Mouse (Mus musculus) natural killer cell, adult 2 months (primary cell): Measurements from ENCODE around the gene Def6.
"Not testable (repeated sequence)": the region's sequence is repeated elsewhere in the genome, so short reads cannot be mapped to it uniquely, and the experiment has no call there.

Experiments
- DNase-seq, 2 experiments: peaks; one replicate each; pipeline ENCODE4 v3.0.0; 2022; ENCODE audit warnings: low spot score in 2 of 2

Gene Def6

DNA sequence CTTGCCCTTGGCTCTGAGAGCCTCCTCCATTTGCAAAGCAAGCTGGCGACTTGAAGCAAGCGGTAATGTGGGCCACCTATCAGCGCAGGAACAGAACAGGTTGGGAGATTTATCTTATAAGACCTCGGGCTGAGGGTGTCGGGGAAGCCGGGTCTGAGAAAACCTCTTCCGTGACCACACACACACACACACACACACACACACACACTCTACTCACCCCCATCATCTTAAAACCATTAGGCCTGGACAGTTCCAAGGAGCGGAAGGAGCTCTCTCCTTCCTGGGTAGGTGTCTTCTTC is 685 bp downstream of the Def6 start:
- no peak for DNase-seq

DNA sequence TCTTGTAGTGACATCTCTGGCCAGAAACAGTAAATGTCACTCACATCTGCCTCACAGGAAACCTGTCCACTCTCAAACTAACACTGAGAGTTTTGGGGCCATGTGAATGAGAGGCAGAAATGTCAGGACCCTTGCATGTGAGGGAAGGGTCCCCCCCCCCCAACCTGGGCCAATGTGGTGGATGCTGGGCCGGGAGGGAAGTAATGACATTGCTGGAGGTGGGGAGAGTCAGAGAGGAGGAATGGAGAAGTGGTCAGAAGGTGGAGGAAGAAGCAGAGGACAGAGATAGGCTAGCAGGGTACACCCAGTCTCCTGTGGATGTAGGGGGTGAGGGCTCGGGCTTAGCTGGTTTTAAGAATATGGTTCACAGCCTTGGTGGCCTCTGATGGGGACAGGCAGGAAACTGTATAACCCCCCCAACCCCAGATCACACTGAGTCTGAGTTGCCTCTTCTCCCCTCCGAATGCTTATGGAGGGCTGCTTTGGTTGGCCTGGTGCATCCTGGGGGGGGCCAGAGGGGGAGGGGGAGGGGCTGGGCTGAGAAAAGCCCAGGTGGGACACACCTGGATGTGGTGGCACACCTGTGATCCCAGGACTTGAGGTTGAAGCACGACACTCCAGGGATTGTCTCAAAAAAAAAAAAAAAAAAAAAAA is 2.0 kb downstream of the Def6 start:
- DNase-seq, result no peak

DNA sequence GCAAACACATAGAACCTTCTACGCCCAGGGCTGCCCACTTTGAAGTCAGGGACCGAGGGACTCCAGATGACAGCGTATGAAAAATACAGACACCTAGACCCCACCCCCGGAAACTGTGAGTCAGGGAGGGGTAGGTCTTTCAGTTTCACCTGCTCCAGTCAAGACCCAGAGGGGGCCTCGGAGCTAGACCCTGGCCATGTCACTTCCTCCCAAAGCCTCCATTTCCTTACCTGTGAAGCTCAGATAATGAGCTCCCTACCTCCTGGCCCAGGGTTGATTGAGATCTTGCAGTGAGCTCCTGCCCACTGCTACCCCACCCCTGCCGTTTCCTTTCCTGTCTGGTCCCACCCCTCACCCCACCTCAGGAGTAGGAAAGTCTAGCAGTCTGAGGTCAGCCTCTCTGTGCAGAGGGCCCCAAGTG is 4.4 kb downstream of the Def6 start:
- peak; percentile 89 to 91 for DNase-seq

DNA sequence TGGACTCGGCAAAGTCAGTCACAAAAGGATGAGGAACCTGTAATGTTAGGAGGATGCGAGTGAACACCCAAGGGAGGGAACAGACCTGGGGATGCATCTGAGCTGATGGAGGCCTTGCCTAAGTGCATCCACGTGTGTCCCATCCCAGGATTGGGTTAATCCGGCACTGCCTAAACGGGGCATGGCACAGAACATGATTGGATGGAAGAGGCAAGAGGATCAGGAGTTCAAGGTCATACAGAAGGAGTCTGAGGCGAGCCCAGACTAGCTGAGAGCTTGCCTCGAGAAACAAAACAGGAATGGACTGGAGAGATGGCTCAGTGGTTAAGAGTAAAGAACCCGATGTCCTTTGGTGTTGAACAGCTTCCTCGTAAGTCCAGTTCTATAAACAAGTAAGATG is 4.8 kb downstream of the Def6 start:
- no peak for DNase-seq

DNA sequence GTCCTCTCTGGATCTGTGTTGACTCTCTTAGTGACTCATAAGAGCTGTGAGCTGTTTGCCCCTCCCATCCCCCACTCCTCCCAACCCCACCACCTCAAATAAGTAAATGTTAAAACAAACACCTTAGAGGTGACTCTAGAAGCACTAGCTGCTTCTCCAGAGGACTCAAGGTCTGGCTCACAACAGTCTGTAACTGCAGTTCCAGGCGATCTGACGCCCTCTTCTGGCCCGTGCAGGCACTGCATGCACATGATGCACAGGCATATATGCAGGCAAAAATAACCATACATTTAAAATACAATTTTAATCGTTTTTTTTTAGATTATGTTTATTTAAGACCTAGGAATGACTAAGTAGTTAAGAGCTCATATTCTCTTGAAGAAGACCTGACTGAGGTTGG is 5.7 kb downstream of the Def6 start:
- peak; percentile 44 to 66 for DNase-seq

GRCm38 (mm10) chr17:28216791-28217190 is 9.2 kb downstream of the Def6 start:
- DNase-seq, result no peak

- peak; percentile 80 to 81 for DNase-seq
Measured at GRCm38 (mm10) chr17:28217721-28218649, 10.4 kb downstream of the Def6 start.

- not testable (repeated sequence) for DNase-seq
Measured at GRCm38 (mm10) chr17:28222463-28222862, 14.9 kb downstream of the Def6 start.

DNA sequence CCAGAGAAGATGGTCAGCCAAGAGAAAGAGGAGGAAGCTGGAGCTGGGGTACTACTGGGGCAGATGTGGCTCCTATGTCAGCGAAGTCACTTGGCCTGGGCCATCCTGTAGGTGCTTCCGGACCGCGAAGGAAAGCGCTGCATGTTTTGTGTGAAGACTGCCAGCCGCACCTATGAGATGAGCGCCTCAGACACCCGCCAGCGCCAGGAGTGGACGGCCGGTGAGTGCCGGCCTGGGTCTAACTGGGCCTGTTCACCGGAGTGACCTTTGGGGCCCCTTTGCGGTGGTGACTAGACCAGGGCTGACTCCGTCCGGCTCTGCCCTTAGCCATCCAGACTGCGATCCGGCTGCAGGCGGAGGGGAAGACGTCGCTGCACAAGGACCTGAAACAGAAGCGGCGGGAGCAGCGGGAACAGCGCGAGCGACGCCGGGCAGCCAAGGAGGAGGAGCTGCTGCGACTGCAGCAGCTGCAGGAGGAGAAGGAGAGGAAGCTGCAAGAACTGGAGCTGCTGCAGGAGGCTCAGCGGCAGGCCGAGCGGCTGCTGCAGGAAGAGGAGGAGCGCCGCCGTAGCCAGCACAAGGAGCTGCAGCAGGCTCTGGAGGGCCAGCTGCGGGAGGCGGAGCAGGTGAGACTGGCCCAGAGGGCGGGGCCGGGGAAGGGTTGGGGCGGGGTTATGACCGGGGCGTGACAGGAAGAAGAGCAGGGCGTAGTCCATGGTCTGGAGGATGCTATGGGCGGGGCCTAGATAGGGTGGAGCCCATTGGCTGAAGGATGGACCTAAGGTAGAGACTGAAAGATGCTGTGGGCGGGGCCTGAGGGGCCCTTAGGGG is 16.2 kb downstream of the Def6 start:
- peak; percentile 86 to 91 for DNase-seq

DNA sequence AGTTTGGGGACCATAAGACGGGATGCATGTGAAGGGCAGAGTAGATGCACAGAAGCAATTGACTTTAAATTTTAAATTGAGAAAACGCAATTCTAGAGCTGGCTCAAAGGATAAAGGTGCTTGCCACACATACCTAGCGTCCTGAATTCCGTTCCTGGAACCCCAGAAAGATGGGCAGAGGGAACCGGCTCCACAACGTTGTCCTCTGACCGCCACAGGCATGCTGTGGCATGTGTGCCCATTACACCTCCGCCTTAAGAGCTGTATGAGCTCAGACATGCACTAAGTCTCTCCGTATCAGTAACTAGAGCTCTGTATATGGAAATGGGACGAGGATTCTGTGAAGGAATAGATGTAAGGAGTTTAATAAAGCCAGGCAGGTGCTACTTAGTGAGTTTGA is 17.0 kb downstream of the Def6 start:
- DNase-seq, result no peak

DNA sequence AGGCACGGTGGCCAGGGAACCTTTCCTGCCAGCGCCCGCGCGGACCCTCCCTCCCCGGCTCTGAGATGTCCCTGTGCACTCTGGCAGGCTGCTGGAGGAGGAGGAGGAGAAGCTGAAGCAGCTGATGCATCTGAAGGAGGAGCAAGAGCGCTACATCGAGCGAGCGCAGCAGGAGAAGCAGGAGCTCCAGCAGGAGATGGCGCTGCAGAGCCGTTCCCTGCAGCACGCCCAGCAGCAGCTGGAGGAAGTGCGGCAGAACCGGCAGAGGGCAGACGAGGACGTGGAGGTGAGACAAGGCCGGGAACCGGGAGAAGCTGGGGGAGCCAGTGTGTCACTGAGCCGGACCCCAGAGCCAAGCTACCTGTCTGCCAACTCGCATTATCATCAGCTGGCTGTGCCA is 18.4 kb downstream of the Def6 start:
- DNase-seq, result peak; percentile 55 to 77

- no peak for DNase-seq
Measured at GRCm38 (mm10) chr17:28230486-28230885, 22.9 kb downstream of the Def6 start.

DNA sequence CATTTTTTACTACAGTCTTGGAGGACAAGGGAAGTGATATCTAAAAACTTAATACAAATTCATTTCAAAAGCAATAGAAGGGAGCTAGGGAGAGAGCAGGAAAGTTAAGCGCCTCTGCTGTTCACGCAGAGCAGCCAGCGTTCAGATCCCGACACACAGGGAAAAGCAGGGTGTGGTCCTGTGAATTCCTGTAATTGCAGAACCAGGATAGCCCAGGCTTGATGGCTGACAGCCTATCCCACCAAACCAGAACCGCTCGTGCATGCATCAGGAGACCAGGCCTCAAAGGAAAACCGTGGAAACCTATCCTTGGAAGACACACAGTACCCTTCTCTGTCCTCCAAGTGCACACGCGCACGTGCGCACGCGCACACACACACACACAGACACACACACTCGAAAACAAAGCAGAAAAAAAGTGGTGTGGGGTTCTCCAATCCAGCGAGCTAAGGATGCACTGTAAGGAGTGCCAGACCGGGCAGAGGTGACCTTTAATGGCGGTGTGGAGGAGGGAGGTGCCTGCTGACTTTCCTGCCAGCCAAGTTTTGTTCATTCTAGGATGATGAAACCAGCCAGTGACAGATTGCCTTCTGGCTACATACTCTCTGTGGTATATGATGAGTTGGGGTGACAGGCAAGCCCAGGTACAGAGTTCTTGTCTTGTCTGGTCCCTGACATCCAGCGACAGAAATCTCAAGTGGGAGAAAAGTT is 23.6 kb downstream of the Def6 start:
- no peak for DNase-seq

- peak; percentile 96 to 97 for DNase-seq
Measured at GRCm38 (mm10) chr17:28232475-28233060, 25.0 kb downstream of the Def6 start, which contains the start of gene Ppard. Ppard (plus strand) TSS chr17:28232700.

DNA sequence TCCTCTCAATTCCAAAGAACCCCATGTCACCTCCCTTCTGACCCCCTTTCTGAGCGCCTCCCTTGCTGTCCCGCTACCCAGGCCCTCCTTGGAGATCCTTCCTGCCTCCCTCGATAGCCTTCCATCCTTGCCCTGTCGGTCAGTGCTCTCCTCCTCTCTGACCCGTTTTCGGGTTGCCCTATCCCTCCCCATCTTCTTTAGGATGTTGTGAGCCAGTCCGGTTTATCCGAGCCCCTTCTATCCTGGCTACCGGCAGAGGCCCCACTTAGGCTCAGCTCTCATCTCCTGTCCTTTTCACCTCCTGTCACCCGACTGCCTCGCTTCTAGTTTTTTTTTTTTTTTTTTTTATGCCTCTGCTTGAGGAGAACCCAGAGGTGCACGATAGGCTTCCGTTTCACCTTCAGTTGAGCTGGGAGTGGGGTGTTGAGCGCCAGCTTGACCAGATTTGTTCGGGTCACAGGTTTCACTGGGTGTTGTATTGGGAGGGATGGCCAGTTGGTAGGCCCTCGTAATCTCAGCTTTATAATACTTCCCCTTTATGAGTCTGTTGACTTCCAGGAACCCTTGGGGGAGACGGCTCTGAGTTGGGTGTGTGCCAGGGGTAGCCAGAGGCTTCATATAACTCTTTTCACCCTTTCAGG is 25.6 kb downstream of the Def6 start:
- DNase-seq, result peak in 1 of 2 experiments; percentile 30

GRCm38 (mm10) chr17:28234641-28235040 is 27.1 kb downstream of the Def6 start:
- no peak for DNase-seq

DNA sequence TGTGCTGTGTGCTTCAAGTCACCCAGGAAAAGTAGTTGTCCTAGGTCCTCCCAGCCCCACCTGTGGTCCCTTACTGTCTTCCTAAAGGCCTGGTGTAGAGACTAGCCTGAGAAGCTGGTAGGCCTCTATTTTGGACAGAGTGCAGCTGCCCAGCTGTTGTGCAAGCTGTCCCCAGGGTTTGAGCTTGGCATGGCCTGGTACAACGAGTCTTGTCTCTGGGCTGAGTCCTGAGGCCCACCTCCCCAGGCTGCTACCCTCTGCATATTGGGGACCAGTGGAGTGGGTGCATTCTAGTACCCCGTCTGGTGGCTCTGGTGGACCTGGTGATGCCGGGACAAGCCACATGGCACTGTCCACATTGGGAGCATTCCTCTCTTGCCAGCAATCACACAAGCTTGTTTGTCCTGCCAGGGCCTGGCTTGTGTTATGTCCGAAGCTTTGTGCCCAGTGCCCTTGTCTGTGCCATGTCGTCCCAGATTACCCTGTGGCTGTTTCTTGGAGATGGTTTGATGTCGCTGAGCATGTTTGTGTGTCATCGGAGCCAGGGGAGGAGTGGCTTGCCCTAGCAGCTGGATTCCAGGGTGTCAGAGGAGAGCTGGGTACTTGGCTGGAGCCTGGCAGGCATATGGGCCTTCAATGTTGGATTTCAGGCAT is 28.5 kb downstream of the Def6 start:
- no peak for DNase-seq

GRCm38 (mm10) chr17:28236636-28237015 is 29.0 kb downstream of the Def6 start:
- no peak for DNase-seq

DNA sequence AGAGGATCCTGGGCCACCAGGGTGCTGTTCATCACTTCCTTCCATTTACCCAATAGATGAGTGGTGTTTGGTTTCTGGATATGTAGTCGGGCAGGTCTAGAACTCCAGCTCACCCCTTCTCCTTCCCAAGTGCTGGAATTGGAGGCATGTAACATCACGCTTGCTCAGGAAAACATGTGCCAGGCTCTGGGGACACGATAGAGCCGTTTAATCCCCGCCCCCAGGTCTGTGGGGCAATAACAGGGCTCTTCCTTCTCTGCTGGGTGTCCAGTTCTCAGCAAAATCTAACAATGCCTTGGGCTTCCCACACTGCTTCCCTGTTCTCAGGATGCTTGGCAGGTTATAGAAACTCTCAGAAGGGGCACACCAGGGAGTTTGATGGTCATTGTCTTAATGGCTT is 29.8 kb downstream of the Def6 start:
- DNase-seq, result no peak

DNA sequence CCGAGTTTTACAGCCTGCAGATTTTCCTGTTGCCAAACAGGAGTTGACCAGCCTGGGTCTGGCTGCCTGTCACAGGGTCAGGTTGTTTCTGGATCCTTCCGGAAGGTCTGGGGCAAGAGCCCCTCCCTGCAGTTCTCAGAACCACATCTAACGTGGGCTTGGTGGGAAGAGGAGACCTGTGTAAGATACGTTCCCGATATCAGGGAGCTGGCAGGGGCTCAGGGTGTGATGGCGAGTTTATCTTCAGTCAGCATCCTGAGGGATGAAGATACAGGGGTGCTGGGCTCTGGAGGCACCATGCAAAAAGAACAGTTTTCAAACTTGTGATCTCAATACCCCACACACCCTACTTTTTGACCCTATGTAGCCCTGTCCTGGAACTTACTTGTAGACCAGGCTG is 30.3 kb downstream of the Def6 start:
- DNase-seq, result no peak
